Mouse (Mus musculus) small intestine, adult 2 months (tissue): Measurements from ENCODE around the gene Nfkbie. TPM values are rescaled to one million over a fixed set of nuclear protein-coding genes. Genes with fewer than 3 reads are reported as not detected.

ENCODE experiments used
- H3K27ac ChIP-seq: fragments of 200-500 bp; 2 replicates; pipeline ENCODE4 v1.5.1; 2012; ENCODE audit warnings: low read depth, low read length, control low read depth, inconsistent platforms; ENCODE audit not compliant: insufficient read depth
- H3K27me3 ChIP-seq: fragments of 200-500 bp; 2 replicates; pipeline ENCODE4 v1.6.1; 2012; ENCODE audit warnings: mild to moderate bottlenecking, moderate library complexity, low read length, inconsistent platforms; ENCODE audit not compliant: control insufficient read depth, insufficient read depth
- H3K36me3 ChIP-seq: fragments of 200-500 bp; 2 replicates; pipeline ENCODE4 v1.6.1; 2012; ENCODE audit warnings: mild to moderate bottlenecking, low read length, control low read depth, inconsistent platforms; ENCODE audit not compliant: control insufficient read depth, insufficient read depth
- H3K4me1 ChIP-seq: fragments of 200-500 bp; 2 replicates; pipeline ENCODE4 v1.6.1; 2012; ENCODE audit warnings: low read length, inconsistent platforms, mixed read lengths; ENCODE audit not compliant: control insufficient read depth, insufficient read depth, insufficient read length
- H3K4me3 ChIP-seq: fragments of 200-500 bp; 2 replicates; pipeline ENCODE4 v1.5.1; 2012; ENCODE audit warnings: low read depth, mild to moderate bottlenecking, control low read depth, inconsistent platforms, low read length, moderate library complexity
- CTCF ChIP-seq: fragments of 200-500 bp; IDR thresholded peaks from 2 replicates; pipeline ENCODE4 v1.5.1; 2012; ENCODE audit warnings: low read depth, mild to moderate bottlenecking, control low read depth, inconsistent platforms, low read length, moderate library complexity, mixed read lengths; ENCODE audit not compliant: insufficient replicate concordance, insufficient read length; ENCODE audit errors: extremely low read depth
- POLR2A ChIP-seq: fragments of 200-500 bp; IDR thresholded peaks from 2 replicates; pipeline ENCODE4 v1.6.1; 2012; ENCODE audit warnings: low read depth, mild to moderate bottlenecking, control low read depth, inconsistent platforms, low read length, moderate library complexity
- WGBS: fragments of 180-500 bp; shearing (Covaris S2); methylation state at CpG from one replicate; pipeline ENCODE4 v1.1.7; 2018; 5-methylcytosine and 5-hydroxymethylcytosine counted together
- polyA plus RNA-seq: library from polyadenylated mRNA; depleted of rRNA; stranded (reverse); fragments of >200 nt; gene quantifications from 2 replicates; pipeline ENCODE4 v1.2.3, GENCODE M21; 2012; rRNA removed

Nfkbie gene
- 4.6 and 6.2 TPM in 2 replicates for polyA plus RNA-seq

- peaks cover 10% of the 10 kb centered on the region; the same call in 1 of the 2 replicates for H3K27me3 ChIP-seq
- peak; percentile 82 for TF ChIP-seq POLR2A
- no peak for TF ChIP-seq CTCF
- peak within 1 kb of the TSS; percentile 61; the same call in 1 of the 2 replicates for H3K27ac ChIP-seq
- peak within 1 kb of the TSS; percentile 75 for H3K4me3 ChIP-seq
- WGBS: 1% methylated on average over 45 of the region's 45 CpGs
- H3K4me1 ChIP-seq: peaks cover 7% of the 10 kb centered on the region
- no peaks in the 10 kb centered on the region for H3K36me3 ChIP-seq
Measured at GRCm38 (mm10) chr17:45555452-45556106, at the start of gene Nfkbie. Nfkbie (plus strand) TSS chr17:45555703.

GRCm38 (mm10) chr17:45505941-45506465 lies 49.5 kb upstream of the Nfkbie start:
- WGBS: 68% methylated on average over 6 of the region's 6 CpGs
- no peaks in the 10 kb centered on the region for H3K27me3 ChIP-seq
- TF ChIP-seq POLR2A: no peak
- no peak for TF ChIP-seq CTCF
- peaks cover 6% of the 10 kb centered on the region for H3K36me3 ChIP-seq
- no peaks in the 10 kb centered on the region for H3K4me1 ChIP-seq
- no peak overlapping the region for H3K4me3 ChIP-seq
- H3K27ac ChIP-seq: no peak overlapping the region

- H3K36me3 ChIP-seq: peaks cover 7% of the 10 kb centered on the region
- peak; percentile 58 for TF ChIP-seq POLR2A
- peak; percentile 92 for TF ChIP-seq CTCF
- no peaks in the 10 kb centered on the region for H3K4me1 ChIP-seq
- H3K27ac ChIP-seq: peak within 1 kb of the TSS; percentile 75
- under 1% methylated on average over 42 of the region's 42 CpGs for WGBS
- peak within 1 kb of the TSS; percentile 99 for H3K4me3 ChIP-seq
- no peaks in the 10 kb centered on the region for H3K27me3 ChIP-seq
Measured at GRCm38 (mm10) chr17:45506700-45507189, 48.8 kb upstream of the Nfkbie start, which contains the start of gene Aars2. Aars2 (plus strand) TSS chr17:45506841.

GRCm38 (mm10) chr17:45510871-45511270 lies 44.6 kb upstream of the Nfkbie start:
- Histone ChIP-seq H3K4me1 (no peaks in the 10 kb centered on the region), H3K36me3 (peaks cover 7% of the 10 kb centered on the region), H3K27me3 (no peaks in the 10 kb centered on the region), H3K27ac (no peak overlapping the region), H3K4me3 (no peak overlapping the region)
- WGBS: 82% methylated on average over 4 of the region's 4 CpGs
- no peak for TF ChIP-seq CTCF
- no peak for TF ChIP-seq POLR2A

- Histone ChIP-seq H3K27ac (no peak overlapping the region), H3K4me1 (no peaks in the 10 kb centered on the region), H3K27me3 (no peaks in the 10 kb centered on the region), H3K4me3 (no peak overlapping the region), H3K36me3 (peaks cover 7% of the 10 kb centered on the region)
- 84% methylated on average over 4 of the region's 4 CpGs for WGBS
- TF ChIP-seq CTCF: no peak
- no peak for TF ChIP-seq POLR2A
Measured at GRCm38 (mm10) chr17:45511757-45512156, 43.7 kb upstream of the Nfkbie start.

- Histone ChIP-seq H3K36me3 (peaks cover 6% of the 10 kb centered on the region), H3K27me3 (no peaks in the 10 kb centered on the region), H3K4me1 (no peaks in the 10 kb centered on the region), H3K4me3 (no peak overlapping the region), H3K27ac (no peak overlapping the region)
- TF ChIP-seq CTCF (no peak), POLR2A (no peak)
- WGBS: 39% methylated on average over 15 of the region's 15 CpGs
Measured at GRCm38 (mm10) chr17:45515204-45515726, 40.2 kb upstream of the Nfkbie start.

GRCm38 (mm10) chr17:45515806-45516205 lies 39.7 kb upstream of the Nfkbie start:
- Histone ChIP-seq H3K4me1 (no peaks in the 10 kb centered on the region), H3K4me3 (no peak overlapping the region), H3K27ac (no peak overlapping the region), H3K36me3 (peaks cover 6% of the 10 kb centered on the region), H3K27me3 (no peaks in the 10 kb centered on the region)
- 86% methylated on average over 10 of the region's 10 CpGs for WGBS
- TF ChIP-seq POLR2A (no peak), CTCF (no peak)
